Mouse (Mus musculus) embryonic facial prominence, embryonic 15.5 days (tissue): ENCODE results near the gene Ccn1. TPM values are rescaled to one million over a fixed set of nuclear protein-coding genes. Genes with fewer than 3 reads are reported as not detected.

Experiments used
- ATAC-seq: fragments of 200-750 bp; cut with Nextera tagmentation; 2 replicates; pipeline ENCODE4 v1.8.0; 2017; ENCODE audit warnings: low read depth, moderate TSS enrichment; ENCODE audit not compliant: insufficient number of reproducible peaks, low FRiP score, low TSS enrichment
- H3K27ac ChIP-seq: fragments of 300-500 bp; sonication (generic); replicated peaks from 2 replicates; pipeline ENCODE4 v1.5.1; 2015; ENCODE audit warnings: mild to moderate bottlenecking, inconsistent platforms
- H3K27me3 ChIP-seq: fragments of 300-500 bp; sonication (generic); 2 replicates; pipeline ENCODE4 v1.6.1; 2015; ENCODE audit warnings: inconsistent platforms
- H3K36me3 ChIP-seq: fragments of 300-500 bp; sonication (generic); 2 replicates; pipeline ENCODE4 v1.6.1; 2015; ENCODE audit warnings: mild to moderate bottlenecking, inconsistent platforms
- H3K4me1 ChIP-seq: fragments of 300-500 bp; sonication (generic); 2 replicates; pipeline ENCODE4 v1.6.1; 2015; ENCODE audit warnings: inconsistent platforms
- H3K4me2 ChIP-seq: fragments of 300-500 bp; sonication (generic); replicated peaks from 2 replicates; pipeline ENCODE4 v1.6.1; 2015; ENCODE audit warnings: mild to moderate bottlenecking, inconsistent platforms
- H3K4me3 ChIP-seq: fragments of 300-500 bp; sonication (generic); replicated peaks from 2 replicates; pipeline ENCODE4 v1.5.1; 2015; ENCODE audit warnings: mild to moderate bottlenecking, inconsistent platforms
- H3K9ac ChIP-seq: fragments of 300-500 bp; sonication (generic); 2 replicates; pipeline ENCODE4 v1.6.1; 2015; ENCODE audit warnings: inconsistent platforms
- H3K9me3 ChIP-seq: fragments of 300-500 bp; sonication (generic); replicated peaks from 2 replicates; pipeline ENCODE4 v1.6.1; 2016; ENCODE audit warnings: inconsistent platforms
- WGBS: fragments of 180-500 bp; shearing (Covaris S2); methylation state at CpG from one replicate; pipeline ENCODE4 v1.1.7; 2015; 5-methylcytosine and 5-hydroxymethylcytosine counted together
- polyA plus RNA-seq: library from polyadenylated mRNA; unstranded; fragments of >200 nt; fragmentation: Nextera tagmentation; extraction: Ambion mirVana; gene quantifications from 2 replicates; pipeline ENCODE4 v1.2.1, GENCODE M21; 2015

Ccn1 gene
- polyA plus RNA-seq, 1 experiment from 2014 or later, result 66.0 TPM

DNA sequence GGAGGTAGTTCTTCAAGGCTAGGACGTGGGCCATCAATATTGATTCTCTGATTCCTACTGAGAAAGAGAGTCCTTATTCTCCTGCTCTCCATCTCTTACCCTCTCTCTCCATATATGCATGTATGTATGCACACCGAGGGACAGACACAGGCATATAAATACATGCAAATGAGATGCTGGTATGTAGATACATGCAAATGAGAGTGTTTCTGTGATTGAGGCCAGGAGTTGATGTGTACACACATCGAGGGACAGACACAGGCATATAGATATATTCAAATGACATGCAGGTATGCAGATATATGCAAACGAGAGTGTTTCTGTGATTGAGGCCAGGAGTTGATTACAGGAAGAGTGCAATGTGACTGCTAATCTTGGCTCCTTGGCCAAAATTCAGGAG is 9.6 kb downstream of the Ccn1 start:
- no peak overlapping the region for H3K27ac ChIP-seq
- no peak overlapping the region for H3K4me2 ChIP-seq
- no peaks in the 10 kb centered on the region; the same call in 1 of the 2 replicates for H3K4me1 ChIP-seq
- ATAC-seq, result no peak
- H3K4me3 ChIP-seq, result no peak overlapping the region
- no peaks in the 10 kb centered on the region for H3K36me3 ChIP-seq
- no peaks in the 10 kb centered on the region for H3K27me3 ChIP-seq
- no peak overlapping the region for H3K9ac ChIP-seq
- 77% methylated on average over 4 of the region's 4 CpGs for WGBS
- H3K9me3 ChIP-seq, result no peaks in the 10 kb centered on the region

DNA sequence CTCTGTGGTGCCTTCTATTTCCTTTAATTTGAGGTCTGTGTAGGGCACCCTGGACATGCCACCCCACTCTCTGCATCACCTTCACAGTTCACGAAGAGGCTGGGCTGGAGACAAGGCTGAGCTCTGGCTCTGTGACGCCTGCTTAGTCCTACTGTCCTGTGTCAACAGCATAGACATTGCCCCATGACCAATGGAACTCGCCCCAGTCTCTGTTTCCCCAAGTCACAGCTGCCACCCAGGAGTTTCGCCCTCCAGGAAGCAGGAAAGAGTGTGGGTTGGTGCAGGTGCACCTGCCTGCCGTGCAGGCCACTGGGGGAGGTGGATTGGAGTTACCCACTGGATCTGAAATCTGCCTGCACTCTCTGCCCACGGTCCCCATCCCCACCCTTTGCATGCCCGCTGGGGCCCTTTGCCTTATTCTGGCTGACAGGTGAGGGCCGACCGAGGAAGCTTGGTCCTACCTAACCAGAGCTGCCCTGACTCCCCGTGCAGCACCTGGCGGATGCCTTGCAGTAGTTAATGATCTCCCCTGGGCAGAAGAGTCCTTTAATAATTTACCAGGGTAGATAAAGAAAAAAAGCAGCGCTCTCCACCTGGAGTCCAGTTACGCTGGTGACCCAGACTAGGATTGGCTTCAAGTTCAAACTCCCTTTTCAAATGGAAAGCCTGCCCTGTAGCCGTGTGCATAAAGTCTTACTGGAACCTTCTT is 15.6 kb downstream of the Ccn1 start:
- H3K27ac ChIP-seq, result no peak overlapping the region
- no peaks in the 10 kb centered on the region for H3K9me3 ChIP-seq
- ATAC-seq, result no peak
- H3K27me3 ChIP-seq, result no peaks in the 10 kb centered on the region
- H3K4me1 ChIP-seq, result peaks cover 9% of the 10 kb centered on the region
- H3K9ac ChIP-seq, result no peak overlapping the region
- H3K4me2 ChIP-seq, result no peak overlapping the region
- no peaks in the 10 kb centered on the region for H3K36me3 ChIP-seq
- H3K4me3 ChIP-seq, result no peak overlapping the region
- WGBS, result 75% methylated on average over 14 of the region's 14 CpGs

GRCm38 (mm10) chr3:145632888-145633287 is 16.9 kb downstream of the Ccn1 start:
- no peak overlapping the region for H3K4me2 ChIP-seq
- H3K36me3 ChIP-seq, result no peaks in the 10 kb centered on the region
- H3K4me3 ChIP-seq, result no peak overlapping the region
- WGBS, result 23% methylated on average over 6 of the region's 6 CpGs
- H3K27ac ChIP-seq, result no peak overlapping the region
- no peaks in the 10 kb centered on the region for H3K9me3 ChIP-seq
- no peak overlapping the region for H3K9ac ChIP-seq
- peaks cover 9% of the 10 kb centered on the region for H3K4me1 ChIP-seq
- no peaks in the 10 kb centered on the region for H3K27me3 ChIP-seq
- ATAC-seq, result 0 out of 2 replicates have a peak, but pooled peaks have one; percentile 8

GRCm38 (mm10) chr3:145628643-145629042 is 21.1 kb downstream of the Ccn1 start:
- no peaks in the 10 kb centered on the region for H3K27me3 ChIP-seq
- peaks cover 20% of the 10 kb centered on the region for H3K4me1 ChIP-seq
- 80% methylated on average over 5 of the region's 5 CpGs for WGBS
- H3K4me2 ChIP-seq, result no peak overlapping the region
- no peak overlapping the region for H3K9ac ChIP-seq
- H3K36me3 ChIP-seq, result no peaks in the 10 kb centered on the region
- H3K4me3 ChIP-seq, result no peak overlapping the region
- no peak for ATAC-seq
- H3K9me3 ChIP-seq, result no peaks in the 10 kb centered on the region
- no peak overlapping the region for H3K27ac ChIP-seq

GRCm38 (mm10) chr3:145627830-145628229 is 22.0 kb downstream of the Ccn1 start:
- peaks cover 14% of the 10 kb centered on the region for H3K4me1 ChIP-seq
- no peak overlapping the region for H3K27ac ChIP-seq
- WGBS, result 80% methylated on average over 3 of the region's 3 CpGs
- no peak overlapping the region for H3K4me3 ChIP-seq
- no peaks in the 10 kb centered on the region for H3K36me3 ChIP-seq
- no peak overlapping the region for H3K4me2 ChIP-seq
- ATAC-seq, result no peak
- H3K9ac ChIP-seq, result no peak overlapping the region
- H3K9me3 ChIP-seq, result no peaks in the 10 kb centered on the region
- no peaks in the 10 kb centered on the region for H3K27me3 ChIP-seq

- 92% methylated on average over 1 of the region's 1 CpGs for WGBS
- no peak overlapping the region for H3K4me2 ChIP-seq
Measured at GRCm38 (mm10) chr3:145626063-145626462, 23.7 kb downstream of the Ccn1 start.

GRCm38 (mm10) chr3:145625546-145625945 is 24.2 kb downstream of the Ccn1 start:
- no peak overlapping the region for H3K4me3 ChIP-seq
- no peak for ATAC-seq
- 72% methylated on average over 9 of the region's 9 CpGs for WGBS

More at GRCm38 (mm10) chr3:145626063-145626462, 23.7 kb downstream of the Ccn1 start:
- H3K36me3 ChIP-seq, result no peaks in the 10 kb centered on the region
- H3K4me3 ChIP-seq, result no peak overlapping the region
- no peak overlapping the region for H3K27ac ChIP-seq
- no peak for ATAC-seq
- H3K27me3 ChIP-seq, result no peaks in the 10 kb centered on the region
- H3K9me3 ChIP-seq, result no peaks in the 10 kb centered on the region
- H3K4me1 ChIP-seq, result peaks cover 11% of the 10 kb centered on the region
- no peak overlapping the region for H3K9ac ChIP-seq

GRCm38 (mm10) chr3:145624786-145625185 is 25.0 kb downstream of the Ccn1 start:
- Histone ChIP-seq H3K9ac (no peak overlapping the region), H3K36me3 (no peaks in the 10 kb centered on the region), H3K4me1 (peaks cover 11% of the 10 kb centered on the region), H3K4me3 (no peak overlapping the region), H3K4me2 (no peak overlapping the region), H3K9me3 (no peaks in the 10 kb centered on the region), H3K27ac (no peak overlapping the region), H3K27me3 (no peaks in the 10 kb centered on the region)
- ATAC-seq, result no peak
- 59% methylated on average over 4 of the region's 4 CpGs for WGBS

More at GRCm38 (mm10) chr3:145625546-145625945, 24.2 kb downstream of the Ccn1 start:
- H3K4me1 ChIP-seq, result peaks cover 11% of the 10 kb centered on the region
- no peaks in the 10 kb centered on the region for H3K36me3 ChIP-seq
- H3K9ac ChIP-seq, result no peak overlapping the region
- no peaks in the 10 kb centered on the region for H3K9me3 ChIP-seq
- no peak overlapping the region for H3K4me2 ChIP-seq
- H3K27ac ChIP-seq, result no peak overlapping the region
- H3K27me3 ChIP-seq, result no peaks in the 10 kb centered on the region

GRCm38 (mm10) chr3:145623047-145623446 is 26.7 kb downstream of the Ccn1 start:
- Histone ChIP-seq H3K9ac (no peak overlapping the region), H3K27ac (no peak overlapping the region), H3K4me1 (peaks cover 11% of the 10 kb centered on the region), H3K4me3 (no peak overlapping the region), H3K4me2 (no peak overlapping the region), H3K27me3 (no peaks in the 10 kb centered on the region), H3K36me3 (no peaks in the 10 kb centered on the region), H3K9me3 (no peaks in the 10 kb centered on the region)
- WGBS, result 87% methylated on average over 12 of the region's 12 CpGs
- no peak for ATAC-seq

DNA sequence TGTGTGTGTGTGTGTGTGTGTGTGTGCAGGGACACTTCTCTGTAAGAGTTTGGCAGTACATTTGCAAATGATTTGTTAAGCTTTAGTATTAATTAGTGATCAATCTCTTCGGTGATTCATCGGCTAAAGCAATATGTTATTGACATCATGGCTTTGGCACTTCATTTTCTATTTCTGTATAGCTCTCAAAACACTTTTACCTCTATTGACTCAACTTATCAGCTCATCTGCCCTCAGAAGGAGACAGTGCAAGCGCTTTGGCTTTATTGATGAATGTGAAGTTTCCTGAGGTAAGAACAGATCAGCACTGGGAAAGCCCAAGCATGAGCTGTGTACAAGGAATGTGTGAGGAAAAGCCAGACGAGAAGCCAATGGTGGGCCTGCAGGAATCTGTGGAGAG is 28.6 kb downstream of the Ccn1 start:
- Histone ChIP-seq H3K4me2 (no peak overlapping the region), H3K4me3 (no peak overlapping the region), H3K9me3 (no peaks in the 10 kb centered on the region), H3K4me1 (peaks cover 11% of the 10 kb centered on the region), H3K27ac (no peak overlapping the region), H3K9ac (no peak overlapping the region), H3K36me3 (no peaks in the 10 kb centered on the region), H3K27me3 (no peaks in the 10 kb centered on the region)
- no peak for ATAC-seq
- WGBS, result 81% methylated on average over 4 of the region's 4 CpGs

- H3K27ac ChIP-seq, result no peak overlapping the region
- H3K36me3 ChIP-seq, result no peaks in the 10 kb centered on the region
- 69% methylated on average over 17 of the region's 17 CpGs for WGBS
- H3K9ac ChIP-seq, result no peak overlapping the region
- H3K4me3 ChIP-seq, result no peak overlapping the region
- no peak overlapping the region for H3K4me2 ChIP-seq
- no peak for ATAC-seq
- H3K4me1 ChIP-seq, result peaks cover 11% of the 10 kb centered on the region
- H3K27me3 ChIP-seq, result no peaks in the 10 kb centered on the region
- H3K9me3 ChIP-seq, result no peaks in the 10 kb centered on the region
Measured at GRCm38 (mm10) chr3:145619621-145620365, 30.0 kb downstream of the Ccn1 start.
